Mouse (Mus musculus): ENCODE data around the gene Gpx8.
A peak's percentile ranks its signal among the peaks of the same experiment; 100 is the strongest.

The Gpx8 gene

DNA sequence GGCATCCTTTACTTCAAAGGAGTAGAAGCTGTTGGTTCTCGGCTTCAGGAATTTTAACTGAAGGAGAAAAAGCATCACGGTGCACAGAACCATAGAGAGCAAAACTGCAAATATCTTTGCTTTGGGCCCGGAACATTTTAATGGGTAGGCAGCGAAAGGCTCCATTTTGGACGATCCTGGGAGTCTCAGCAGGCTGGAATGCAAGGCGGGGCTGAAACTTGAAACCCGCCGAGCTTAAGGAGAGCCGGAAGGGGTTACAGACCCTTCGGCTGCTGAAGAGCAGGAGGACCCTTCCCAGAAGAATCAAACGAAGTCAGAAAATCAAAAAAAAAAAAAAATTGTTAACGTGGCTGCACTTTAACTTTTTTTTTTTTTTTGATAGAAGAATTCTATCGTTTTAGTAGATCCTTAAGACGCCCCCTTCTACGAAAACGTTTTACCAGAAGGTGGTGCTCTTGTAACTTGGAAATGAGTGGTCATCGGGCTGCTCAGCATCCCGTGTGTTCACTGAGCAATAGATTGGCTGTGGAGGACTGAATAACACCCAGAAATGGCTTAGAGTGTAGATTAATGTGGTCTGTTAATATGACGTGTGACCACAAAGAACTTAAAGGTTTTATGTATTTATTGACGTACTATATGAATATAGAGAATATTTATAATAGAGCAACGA lies at the start of gene Gpx8:
TSS of gene Gpx8 (minus strand) at position 200 of the 673 bp plus-strand sequence.
- DNase-seq (ENCODE audit: low read depth, low spot score): peak; percentile 71

DNA sequence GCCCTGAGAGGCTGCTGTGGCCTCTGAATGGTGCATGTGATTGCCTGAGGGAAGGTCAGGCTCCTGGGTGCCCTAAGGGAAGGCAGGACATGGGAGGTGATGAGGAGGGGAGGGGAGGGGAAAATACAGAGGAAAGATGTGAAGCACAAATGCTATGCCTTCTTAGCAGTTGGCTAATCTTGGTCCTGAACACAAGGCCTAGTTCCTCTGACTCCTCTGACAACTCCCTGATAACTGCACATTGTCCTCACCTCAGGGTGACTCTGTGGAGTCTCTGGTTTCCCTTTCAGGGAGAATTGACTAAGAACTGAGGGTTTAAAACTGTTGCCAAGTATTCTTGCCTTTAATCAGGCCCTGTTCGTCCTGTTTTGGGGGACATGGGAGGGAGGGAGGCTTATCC lies 48.4 kb upstream of the Gpx8 start:
- DNase-seq (ENCODE audit: low read depth, low spot score): no peak

DNA sequence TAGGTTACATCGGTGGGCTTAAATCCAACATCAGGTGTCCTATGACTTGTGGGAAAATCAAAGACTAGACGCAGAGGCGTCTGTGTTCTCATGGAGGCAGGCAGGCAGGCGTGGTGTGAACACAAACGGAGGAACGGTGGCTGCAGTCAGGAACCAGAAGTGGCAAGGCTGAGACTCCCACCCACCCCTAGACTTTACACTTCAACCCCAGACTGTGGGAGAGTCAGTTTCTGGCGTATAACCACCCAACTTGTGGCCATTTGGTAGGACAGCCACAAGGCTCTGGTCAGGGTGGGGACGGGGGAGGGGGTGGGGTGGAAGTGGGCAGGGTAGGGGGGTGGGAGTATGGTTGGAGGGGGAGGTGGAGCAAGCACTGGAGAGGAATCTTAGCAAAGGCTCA lies 44.3 kb upstream of the Gpx8 start:
- DNase-seq (ENCODE audit: low read depth, low spot score): no peak

DNA sequence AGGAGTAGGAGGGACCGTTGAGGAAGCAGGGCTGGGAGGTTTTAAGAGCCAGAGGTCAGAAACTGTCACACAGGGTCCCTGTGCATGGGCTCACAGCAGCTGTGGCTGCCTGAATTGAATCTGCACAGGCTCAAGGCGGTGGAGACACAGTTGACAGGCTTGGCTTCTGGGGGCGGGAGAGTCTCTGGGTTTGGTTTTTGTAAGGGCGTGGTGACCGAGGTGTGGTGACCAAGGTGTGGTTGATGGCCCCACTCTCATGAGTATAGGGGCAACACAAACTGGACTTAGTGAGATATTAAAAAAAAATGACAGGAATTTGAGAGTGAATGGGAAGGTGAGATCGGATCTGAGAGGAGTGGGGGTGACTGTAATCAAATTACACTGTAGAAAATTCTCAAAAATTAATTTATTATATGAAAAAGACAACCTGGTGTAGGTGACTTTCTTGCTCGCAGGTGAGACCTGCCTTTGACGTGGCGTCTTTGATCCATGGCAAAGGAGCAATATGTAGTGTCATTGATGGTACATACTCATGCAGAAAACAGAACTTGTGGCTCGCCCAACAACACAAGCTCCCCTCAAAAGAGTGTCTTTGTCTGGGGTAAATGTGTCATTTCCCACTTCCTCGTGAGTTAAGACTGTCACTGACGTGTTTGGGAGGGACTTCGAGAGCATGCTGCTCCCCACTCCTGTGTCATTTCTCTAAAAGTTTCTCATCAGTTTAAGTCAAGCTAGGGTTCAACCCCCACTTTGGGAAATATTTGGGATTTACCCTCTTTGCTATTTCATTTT lies 41.2 kb upstream of the Gpx8 start:
- no peak for DNase-seq (ENCODE audit: low read depth, low spot score)

DNA sequence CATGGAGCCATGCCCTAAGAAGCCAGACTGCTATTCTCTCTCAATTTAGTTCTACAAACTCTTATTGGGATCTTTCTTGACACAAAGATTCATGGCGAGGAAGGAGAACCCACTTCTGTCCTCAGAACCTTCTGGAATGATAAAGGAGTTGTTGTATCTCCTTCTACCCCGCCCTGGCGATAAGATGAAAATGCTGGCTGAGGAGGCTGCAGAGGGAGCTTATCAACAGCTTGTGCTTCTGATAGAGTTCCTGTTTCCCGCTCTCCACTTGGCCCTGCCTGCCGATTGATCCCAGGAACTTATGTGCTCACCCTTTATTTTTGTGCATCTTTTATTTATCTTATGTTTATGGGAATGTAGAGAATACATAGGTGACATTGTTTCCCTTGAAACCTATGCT lies 38.5 kb upstream of the Gpx8 start:
- DNase-seq (ENCODE audit: low read depth, low spot score): no peak

DNA sequence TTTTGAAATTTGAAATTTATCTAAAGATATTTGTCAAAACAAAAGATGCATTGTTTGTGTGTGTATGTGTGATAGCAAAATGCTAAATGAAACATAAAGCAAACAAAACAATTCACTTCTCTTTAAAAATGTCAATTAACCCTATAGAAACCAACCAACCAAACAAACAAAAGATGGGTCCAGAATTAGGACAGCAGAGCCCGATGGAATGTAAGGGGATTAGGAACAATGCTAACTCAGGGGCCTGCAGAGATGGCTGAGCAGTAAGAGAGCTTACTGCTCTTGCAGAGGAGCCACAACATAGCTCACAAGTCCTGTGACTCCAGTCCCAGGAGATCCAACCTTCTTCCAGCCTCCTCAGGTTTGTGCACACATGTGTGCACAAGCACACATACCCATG lies 35.9 kb upstream of the Gpx8 start:
- DNase-seq (ENCODE audit: low read depth, low spot score): no peak

DNA sequence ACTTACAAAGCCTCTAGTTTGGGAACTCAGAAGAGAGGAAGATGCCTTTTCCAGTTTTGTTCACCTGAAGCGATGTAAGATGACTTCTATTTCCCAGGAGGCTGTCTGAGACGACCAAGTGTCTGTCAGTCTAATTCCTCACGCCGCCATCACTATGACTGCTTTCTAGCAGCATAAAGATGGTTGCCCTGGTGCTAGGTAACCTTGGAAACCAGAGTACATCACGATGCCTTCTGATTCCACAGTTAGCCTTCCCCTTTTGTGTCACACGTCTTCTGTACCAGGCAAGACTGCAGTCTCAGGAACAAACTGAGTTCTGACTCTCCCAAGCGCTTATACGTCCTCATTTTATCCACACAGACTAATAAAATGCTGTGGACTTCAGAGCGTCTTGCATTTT lies 32.8 kb upstream of the Gpx8 start:
- DNase-seq (ENCODE audit: low read depth, low spot score): no peak

DNA sequence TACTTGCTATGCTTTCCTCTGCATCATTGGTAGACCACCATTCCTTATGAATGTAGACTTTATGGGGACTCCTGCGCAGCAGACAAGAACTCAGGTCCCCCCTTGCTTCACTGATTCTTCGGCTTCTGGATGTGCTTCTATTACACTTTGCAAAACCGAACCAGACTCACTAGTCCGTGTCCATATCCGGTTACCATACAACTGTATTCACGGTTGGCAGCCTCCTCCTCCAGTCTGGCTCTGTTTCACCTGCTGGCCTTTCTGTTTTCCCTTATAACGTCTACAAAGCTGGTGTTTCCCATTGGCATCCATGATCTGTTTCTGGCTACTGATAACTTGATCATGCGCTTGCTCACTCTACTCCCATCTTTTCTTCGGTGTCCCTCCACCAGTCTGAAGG lies 18.3 kb upstream of the Gpx8 start:
- DNase-seq (ENCODE audit: low read depth, low spot score): no peak

DNA sequence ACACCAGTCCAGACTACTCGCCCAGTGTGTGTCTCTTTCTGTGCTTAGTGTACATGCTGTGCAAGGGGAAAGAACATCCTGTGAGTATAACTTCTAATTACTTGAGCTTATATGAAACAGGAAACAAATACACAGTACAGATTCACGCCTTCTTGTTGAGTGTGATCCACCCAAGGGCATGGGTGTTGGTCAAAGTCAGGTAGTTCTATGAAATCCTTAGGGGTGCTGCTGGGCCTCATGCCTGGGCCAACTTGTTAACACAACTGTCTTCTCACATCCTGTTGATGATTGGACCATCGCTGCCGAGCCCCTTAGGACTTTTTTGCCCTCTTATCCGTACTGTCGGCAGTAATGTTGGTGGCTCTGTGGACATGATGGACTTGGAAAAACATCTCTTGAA lies 15.5 kb upstream of the Gpx8 start:
- no peak for DNase-seq (ENCODE audit: low read depth, low spot score)

DNA sequence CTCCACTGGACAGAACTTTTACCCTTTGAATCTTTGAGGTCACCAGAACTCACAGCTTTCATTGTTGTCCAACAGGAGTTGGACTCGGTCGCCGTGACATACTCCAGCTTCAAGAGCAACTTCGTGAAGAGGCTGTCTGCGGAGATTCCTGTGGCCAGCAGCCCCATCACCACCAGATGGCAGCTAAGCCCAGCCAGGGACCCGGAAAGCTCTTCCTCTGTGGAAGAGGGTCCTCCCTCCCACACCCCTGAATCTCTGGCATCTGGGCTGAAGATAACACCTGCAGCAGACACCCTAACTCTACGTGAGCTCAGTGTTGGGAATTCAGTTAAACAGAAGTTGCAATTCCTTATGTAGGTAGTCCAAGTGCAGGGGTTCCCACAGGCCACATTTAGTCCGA lies 9.6 kb upstream of the Gpx8 start:
- DNase-seq (ENCODE audit: low read depth, low spot score): no peak

DNA sequence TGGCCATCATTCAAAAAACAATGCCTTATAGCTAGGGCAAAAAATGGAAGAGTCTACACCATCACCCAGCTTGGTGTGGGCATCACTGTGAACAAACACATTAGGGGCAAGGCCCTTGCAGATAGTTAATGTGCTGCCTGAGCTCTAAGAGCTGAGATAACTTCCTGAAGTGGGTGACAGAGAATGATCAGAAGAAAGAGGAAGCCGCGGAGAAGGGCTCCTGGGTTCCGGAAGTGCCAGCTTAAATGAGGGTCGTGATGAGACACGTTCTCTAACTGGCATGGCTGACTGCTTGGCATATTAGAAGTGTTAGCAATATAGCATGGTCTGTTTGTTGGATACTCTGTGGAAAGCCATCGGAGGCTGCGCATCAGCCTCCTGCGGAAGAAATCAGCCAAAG lies 8.0 kb upstream of the Gpx8 start:
- DNase-seq (ENCODE audit: low read depth, low spot score): no peak

DNA sequence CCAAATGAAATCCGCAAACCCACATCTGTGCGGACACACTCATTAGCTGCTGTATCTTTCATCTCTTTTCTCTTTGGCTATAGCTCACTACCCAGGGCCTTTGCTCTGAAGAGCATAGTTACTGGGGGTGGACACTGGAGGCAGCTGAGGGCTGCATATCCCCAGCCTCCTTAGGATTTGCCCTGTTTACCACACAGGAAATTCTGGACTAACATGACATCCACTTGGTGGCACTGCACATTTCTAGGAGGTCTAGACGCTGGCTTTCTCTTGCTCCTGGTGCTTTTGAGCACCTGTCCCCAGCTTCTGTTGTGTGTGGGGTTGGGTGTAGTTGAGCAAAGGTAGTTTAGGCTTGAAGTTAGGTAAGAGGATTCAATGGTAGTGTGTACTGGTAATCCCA lies 1.4 kb upstream of the Gpx8 start:
- DNase-seq (ENCODE audit: low read depth, low spot score): no peak

DNA sequence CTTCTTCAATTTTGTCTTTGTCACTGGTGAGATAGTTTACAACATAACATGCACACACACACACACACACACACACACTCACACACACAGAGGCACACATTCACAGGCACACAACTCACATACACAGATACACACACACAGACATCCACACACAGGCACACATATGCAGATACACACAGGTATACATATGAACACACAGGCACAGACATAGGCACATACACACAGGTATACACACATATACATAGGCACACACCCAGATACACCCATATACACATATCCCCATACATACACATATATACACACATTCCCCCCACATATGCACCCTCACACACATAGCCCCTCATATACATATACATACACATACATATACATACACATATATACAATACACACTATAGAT lies 808 bp upstream of the Gpx8 start:
- no peak for DNase-seq (ENCODE audit: low read depth, low spot score)

DNA sequence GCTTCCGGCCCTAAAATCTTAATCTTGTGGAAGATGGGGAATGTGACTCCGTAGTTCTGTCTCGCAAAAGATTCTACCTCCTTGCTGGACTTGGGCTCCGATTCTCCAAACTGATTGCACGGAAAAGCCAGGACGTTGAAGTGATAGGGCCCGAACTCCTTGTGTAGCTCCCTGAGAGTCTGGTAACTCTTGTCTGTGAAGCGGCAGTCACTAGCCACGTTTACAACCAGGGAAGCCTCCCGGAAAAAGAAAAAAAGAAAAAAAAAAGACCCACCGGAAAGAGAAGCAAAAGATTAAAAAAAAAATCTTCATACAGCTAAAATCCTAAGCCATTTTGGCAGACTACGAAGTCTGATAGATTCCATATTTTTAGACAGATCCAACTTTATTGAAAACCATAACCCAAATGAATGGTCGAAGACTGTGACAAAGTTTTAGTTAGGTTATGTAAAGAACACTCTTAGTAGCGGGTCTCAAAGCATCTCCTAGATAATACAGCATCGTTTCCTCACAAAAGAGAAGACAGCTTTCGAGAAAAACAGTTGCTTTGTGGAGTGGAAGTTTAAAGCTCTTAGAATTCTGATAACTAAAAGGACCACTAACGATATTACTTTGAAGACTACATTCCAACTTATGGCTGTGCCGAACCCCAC lies 626 bp downstream of the Gpx8 start:
- DNase-seq (ENCODE audit: low read depth, low spot score): no peak

DNA sequence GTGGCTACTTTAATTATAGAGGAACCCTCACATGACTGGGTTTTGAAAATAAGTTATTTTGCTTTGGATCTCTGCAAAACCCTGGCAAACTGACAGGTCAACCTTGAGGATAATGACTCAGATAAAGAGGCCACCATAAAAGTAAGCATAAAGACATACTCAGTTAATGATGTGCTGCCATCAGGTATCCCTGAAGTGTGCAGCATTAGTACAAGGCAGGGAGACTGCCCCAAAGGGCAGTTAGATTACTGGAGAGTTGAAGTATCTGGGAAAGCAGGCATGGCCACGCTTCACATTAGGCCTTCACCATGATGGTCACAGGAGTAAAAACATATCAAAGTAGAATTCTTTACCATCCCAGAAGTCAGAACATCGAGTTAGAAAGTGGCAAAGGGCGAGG lies 1.3 kb downstream of the Gpx8 start:
- DNase-seq (ENCODE audit: low read depth, low spot score): no peak

DNA sequence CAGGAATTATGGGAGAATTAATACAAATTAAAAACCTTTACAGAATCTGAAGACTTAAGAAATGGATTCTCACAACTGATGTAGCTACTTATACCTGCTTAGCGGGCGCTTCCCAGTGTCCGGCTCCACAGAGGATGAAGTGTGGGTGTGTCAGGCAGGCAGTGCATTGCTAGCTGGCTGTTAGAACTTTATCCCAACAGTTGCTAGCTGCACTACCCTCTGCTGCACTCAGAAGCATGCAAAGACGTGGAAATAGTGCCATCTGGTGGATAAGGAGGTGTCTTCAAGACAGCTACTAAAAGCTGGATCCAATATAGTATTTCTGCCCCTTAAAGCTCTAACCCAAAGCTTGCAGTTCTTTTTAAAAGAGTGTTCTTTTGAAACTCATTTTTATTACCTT lies 10.4 kb downstream of the Gpx8 start:
- peak; percentile 93 for DNase-seq (ENCODE audit: low read depth, low spot score)

DNA sequence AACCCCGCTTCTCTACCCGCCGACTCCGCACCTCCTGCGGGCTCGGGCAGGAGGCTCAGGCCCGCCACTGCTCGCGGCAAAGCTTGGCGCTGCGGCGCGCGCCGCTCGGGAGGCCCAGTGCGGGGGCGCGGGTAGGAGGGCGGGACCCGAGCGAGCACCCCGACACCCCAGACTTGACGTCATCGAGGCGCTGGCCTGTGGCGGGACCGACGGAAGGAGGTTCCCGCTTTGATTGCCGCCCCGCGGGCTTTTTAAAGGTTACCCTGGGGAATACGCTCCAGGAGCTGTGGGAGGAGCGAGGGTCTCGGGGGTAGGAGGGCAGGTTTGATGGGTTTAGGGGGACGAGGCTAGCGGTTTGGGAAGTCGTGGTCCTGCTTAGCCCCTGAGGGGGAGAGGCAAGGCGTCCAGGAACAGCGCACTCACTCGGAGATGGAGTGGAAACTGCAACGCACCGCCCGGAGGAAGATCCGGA lies 11.2 kb downstream of the Gpx8 start, which contains the start of gene Cdc20b:
TSS of gene Cdc20b (plus strand) at position 162 of the 472 bp plus-strand sequence.
- peak; percentile 41 for DNase-seq (ENCODE audit: low read depth, low spot score)

DNA sequence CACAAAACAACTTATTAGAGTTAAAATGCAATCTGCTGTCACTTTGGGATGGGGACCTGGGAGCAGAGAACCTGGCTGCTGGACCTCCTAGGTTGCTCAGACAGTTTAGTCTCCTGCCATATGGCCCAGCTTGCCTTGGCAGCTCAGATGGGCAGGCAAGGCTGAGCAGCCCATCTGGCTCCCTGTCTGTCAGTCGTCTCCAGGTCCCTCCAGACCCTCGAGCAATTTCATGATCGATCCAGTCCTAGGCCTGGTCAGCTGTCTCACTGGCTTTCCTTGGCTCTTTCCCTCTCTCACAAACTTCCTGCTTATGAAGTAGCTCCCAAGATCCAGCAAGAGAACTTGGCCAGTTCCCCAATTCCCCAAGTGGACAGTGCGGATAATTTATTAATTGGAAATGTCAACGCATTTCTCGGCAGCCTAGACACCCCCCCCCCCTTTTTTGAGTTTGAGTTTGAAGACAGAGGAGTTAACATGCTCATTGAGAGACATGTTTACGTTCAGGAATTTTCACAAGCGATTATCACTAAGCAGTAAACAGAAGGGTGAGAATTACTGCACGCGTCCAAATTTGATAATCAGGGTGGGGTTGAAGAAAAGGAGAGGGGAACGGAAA lies 11.8 kb downstream of the Gpx8 start:
- DNase-seq (ENCODE audit: low read depth, low spot score): peak; percentile 19

DNA sequence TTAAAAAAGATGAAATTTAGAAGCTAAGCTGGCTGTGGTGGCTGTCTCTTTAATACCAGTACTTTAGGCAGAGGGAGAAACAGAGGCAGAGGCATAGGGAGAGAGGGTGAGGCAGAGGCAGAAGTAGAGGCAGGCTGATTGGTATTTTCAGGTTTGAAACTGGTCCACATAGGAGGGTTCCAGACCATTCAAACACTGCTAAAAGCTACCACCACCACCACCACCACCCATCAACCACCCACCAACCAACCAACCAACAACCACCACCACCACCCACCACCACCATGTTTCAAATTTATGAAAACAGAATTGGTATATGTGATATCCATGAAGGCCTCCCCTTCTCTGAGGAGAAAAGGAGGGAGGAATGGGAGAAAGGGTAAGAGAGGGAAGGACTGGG lies 13.4 kb downstream of the Gpx8 start:
- DNase-seq (ENCODE audit: low read depth, low spot score): no peak

DNA sequence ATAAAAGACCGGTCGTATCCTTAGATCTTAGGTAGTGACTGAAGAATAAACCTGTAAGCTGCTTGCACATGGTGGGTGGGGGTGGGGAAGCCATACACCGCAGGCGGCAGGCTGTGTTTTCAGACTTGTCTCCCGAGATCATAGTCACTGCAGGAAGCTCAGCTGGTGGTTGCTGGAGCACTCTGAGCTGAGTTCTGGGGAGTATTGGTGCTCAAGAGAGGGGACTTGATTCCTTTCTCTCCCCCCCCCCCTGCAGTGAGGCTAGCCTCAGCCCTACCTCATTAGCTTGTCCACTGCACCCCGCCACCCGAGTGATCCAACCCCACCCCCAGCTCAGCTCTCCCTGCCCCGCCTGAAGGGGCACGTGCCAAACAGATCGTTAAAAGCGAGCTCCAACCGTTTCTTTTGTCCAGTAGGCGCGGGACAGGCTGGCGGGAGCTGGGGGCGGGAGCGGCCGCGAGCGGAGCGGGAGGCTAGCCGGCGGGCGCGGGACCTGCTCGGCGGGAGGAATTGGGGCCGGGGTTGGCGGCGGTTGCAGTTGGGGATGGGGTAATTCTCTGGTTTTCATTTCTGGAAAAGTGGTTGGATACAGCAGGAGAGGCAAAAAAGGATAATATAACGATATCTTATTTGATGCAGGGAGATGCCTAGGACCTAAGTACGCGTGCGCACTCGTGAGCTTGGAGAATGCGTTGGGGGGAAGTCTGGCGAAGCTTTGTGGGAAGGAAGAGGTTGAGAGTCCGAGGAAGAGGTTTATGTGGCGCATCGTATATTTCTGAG lies 14.2 kb downstream of the Gpx8 start:
- DNase-seq (ENCODE audit: low read depth, low spot score): peak; percentile 66

DNA sequence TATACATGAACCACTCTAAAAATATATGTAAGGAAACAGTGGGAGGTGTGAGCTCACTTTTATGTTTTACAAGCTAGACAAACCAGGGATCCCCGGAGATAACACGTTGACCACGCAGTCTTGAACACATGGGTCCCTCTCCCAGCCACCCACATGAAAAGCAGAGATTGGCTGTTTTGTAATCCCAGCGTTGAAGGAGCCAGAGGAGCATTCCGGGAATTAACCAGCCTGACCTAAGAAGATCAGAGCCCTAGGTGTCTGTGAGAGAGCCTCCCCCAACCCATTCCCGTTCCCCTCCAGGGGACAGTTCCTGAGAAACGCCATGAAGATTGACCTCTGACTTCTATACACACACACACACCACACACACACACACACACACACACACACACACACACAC lies 14.9 kb downstream of the Gpx8 start:
- DNase-seq (ENCODE audit: low read depth, low spot score): peak; percentile 12
